Mouse (Mus musculus): Measurements from ENCODE around the gene Rhot2.

Gene Rhot2

DNA sequence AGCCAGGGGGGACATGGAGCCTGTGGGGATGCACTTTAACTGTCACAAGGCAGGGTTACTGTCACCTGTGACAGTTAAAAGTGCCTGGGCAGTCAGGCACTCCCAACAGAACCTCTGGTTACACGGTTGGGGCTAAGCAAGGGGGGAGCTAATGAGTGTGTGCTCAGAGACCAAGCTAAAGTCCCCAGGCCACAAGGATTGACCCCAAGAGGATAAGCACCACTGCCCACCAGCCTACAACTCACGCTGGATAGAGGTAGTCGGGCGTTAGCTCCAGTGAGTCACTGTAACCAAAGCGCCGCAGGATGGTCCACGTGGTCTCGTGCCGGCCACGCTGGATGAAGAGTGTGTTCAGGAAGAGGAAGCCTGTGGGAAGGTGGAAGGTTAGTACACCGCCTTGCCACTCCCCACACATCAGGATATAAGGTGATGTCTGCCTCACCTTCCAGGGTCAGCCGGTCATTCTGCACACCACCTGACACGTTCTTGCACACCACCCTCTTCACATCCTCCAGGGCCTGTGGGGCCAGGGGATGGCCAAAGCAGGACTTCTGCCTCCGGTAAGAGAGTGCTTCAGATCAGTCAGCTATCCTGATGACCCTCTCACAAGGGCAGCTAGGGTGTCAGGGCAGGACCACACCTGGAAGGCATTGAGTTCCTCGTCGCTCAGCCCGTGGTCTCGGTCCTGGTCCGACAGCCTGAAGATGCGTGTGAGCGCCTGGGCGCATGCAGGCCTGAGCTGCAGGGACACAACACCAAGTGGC, 3.4 kb downstream of the Rhot2 start, which contains the start of gene Gm20683:
Gene Gm20683 (minus strand): TSS at position 647 of the 764 bp plus-strand sequence.
- DNase-seq (ENCODE audit: low read depth): no peak

DNA sequence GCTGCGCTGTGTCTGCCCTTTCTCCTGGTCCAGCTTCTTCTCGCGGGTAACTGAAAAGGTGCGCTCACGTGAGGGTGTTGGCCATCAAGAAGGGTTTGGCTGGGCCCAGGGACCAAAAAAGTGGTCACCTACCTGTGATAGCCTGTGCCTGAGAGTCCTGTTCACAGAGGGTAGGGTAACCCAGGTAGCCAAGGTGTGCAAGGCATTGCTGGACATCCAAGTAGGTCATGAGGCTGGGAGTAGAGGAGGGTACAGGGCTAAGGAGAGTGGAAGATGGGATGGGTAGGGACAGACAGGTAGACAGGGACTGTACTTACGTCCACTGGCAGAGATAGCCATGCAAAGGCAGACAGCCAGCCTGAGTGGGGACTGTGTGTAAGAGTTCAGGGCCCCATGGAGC, 4.1 kb downstream of the Rhot2 start:
- DNase-seq (ENCODE audit: low read depth): no peak

DNA sequence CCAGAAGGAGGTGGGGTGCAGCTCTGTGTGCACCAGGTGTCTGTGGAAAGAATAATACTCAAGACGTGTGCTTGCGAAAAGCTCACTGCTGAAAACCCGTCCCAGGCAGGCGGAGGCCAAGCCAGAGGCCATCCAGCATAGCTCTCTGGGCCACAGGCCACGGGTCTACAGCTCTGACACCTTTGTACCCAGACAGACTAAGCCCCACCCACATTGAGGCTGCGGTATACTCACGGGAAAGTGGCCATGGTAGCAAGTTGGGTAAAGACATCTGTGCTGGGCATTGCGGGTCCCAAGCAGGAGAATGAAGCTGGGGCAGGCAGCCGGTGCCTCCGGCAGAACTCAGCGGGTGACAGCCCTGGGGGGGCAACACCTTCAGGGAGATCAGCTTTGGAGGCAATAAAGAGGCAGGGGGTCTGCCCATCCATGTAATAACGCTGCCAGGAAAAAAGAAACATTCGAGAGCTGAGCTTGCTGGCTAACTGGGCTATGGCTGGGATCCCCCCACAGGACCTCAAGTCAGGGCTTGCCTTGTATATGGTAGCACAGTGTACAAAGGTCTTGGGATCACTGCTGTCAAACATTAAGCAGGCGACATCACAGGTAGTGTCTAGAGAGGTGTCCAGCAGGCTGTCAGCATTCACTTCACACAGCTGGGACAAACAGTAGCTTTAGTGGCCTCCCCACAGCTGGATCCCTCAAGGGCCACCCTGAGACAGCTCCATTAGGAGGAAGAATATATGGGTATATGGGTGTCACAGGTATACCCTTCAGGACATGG, 5.0 kb downstream of the Rhot2 start:
- DNase-seq (ENCODE audit: low read depth): no peak

DNA sequence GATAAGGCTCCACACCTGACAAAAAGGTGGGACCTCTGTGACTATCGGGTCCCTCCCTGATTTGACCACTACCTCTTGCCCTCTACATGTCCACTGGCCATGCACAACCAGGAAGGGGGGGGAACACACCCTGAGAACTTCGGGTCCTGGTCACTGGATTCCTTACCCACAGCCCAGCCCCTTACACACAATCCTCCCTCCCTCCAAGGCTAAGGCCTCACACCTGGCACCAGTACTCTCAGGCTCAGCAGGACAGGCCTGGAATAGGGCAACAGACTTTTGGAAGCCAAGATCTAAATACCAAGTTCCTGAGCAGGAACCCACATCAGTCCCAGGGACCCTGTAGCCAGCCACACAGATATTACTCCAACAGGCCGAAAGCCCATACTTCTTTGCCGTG, 5.7 kb downstream of the Rhot2 start:
- DNase-seq (ENCODE audit: low read depth): no peak

DNA sequence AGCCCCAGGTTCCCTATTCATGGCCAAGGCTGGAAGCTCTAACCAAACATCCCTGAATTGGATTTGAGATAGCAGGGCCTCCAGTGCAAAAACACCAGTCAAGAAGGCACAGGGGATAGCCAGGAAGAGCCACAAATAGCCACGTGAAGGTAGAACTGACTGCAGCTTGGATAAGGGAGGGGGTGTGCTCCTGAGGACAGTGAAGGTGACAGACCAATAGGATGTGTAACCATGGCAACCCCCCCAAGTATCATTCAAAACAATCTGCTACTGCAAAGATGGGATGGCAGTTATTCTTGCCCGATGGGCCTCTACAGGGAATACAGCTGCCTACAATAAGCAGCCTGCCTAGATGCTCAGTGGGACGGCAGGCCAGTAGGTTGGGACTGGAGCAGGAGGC, 7.1 kb downstream of the Rhot2 start:
- DNase-seq (ENCODE audit: low read depth): no peak

DNA sequence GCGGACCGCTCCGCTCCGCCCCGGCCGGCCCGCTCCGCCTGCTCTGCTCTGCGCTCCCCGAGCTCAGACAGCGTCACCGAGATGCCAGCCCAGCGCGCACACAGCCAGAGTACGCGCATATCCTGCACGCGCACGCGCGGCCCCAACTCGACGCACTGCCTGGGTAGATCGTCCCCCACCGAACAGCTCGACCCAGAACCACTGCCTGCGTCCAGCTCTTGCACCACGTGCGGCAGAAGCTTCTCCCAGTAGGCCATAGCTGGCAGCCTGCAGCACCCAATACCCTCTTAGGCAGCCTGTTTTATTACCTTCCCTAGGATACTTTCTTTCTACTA, 7.6 kb downstream of the Rhot2 start, which contains the start of gene Rhbdl1:
Gene Rhbdl1 (minus strand): TSS at position 220 of the 335 bp plus-strand sequence.
- no peak for DNase-seq (ENCODE audit: low read depth)

DNA sequence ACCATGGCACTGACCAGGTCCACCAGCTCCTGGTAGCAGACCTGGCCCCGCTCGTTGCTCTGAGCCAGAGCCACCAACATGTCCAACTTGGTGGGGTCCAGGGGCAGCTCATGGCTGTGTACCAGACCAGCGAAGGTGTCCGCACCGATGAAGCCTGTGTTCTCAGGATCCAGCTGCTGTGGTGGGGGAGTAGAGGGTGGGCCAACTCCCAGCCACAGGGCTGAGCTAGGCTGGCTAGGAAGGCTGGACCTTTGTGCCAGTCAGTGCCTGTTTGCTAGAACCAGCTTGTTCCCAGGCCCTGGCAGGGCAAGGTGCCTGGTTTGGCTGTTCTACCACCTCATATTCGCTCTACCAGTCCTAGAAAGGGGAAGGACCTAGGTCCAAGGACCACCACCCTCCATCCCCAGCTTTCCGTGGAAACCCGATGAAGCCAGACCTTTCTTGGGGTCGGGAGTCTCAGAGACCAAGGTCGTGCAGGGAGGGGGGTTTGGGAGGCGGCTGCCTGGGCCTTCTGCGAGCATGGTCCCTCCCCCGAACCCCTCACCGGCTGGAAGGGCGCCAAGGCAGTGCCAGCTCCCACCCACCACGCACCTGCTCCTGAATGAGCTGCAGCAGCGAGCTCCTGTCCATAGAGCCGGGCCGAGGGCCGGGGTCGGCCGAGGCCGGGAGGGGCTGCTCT, 8.1 kb downstream of the Rhot2 start:
- DNase-seq (ENCODE audit: low read depth): no peak

DNA sequence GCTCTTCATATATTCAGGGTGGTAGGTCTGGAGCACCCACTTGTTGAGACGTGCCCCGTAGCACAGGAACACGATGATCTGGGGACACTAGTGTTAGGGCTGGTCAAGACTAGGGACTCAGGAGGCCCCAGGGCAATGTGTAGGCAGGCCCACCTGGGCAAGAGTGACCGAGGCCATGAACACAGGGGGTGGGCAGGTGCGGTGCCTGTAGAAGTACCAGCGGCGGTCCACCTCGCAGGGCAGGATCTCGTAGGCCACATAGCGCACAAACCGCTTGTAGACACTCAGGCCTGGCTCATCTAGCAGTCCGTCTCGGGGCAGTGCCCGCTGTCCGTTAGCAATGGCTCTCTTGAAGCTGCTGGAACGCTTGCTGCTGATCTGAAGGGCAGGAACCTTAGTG, 8.8 kb downstream of the Rhot2 start:
- no peak for DNase-seq (ENCODE audit: low read depth)

DNA sequence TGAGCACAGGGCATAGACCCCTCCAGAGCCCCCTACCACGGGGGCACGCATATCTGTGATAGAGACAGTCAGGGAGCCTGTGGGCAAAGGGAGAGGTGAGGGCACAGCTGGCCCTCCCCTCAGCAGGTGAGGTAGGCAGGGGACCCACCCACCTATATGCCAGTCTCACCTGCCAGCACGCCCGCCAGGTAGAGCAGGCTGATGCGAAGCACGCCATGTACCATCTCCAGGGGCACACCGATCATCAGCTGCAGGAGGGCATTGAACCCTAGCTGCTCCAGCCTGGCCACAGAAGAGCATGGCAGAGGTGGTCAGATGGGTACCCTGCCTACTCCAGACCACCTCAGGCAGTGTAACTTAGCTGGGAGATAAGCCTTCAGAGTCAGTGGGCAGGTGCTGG, 9.3 kb downstream of the Rhot2 start:
- DNase-seq (ENCODE audit: low read depth): no peak

DNA sequence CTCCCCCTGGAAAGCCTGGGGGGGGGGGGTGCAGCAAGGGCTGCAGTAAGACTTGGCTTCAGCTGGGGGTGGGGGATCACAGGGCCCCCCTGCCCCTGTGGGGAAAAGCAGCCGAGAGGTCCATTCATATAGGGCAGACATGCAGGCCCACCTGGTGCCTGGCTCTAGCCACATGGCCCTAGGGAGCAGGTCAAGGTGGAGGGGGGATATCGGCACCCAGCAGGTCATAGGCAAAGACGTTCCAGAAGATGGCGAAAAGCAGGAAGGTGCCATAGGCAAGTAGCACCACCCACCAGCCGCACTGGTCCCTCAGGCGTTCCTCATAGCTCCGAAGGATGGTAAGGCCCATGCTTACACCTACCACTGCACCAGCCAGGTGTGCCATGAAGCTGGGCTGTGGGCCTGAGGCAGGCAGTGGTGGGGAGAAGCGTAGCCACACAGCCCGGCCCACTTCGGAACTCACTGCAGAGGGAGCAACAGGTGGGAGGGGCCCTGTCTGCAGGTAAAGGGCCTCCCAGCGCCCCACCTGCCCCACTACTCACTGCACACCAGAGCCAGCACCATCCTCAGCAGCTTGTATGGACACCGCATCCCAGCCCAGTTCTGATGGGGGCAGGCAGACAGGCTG, 9.9 kb downstream of the Rhot2 start:
- DNase-seq (ENCODE audit: low read depth): no peak

DNA sequence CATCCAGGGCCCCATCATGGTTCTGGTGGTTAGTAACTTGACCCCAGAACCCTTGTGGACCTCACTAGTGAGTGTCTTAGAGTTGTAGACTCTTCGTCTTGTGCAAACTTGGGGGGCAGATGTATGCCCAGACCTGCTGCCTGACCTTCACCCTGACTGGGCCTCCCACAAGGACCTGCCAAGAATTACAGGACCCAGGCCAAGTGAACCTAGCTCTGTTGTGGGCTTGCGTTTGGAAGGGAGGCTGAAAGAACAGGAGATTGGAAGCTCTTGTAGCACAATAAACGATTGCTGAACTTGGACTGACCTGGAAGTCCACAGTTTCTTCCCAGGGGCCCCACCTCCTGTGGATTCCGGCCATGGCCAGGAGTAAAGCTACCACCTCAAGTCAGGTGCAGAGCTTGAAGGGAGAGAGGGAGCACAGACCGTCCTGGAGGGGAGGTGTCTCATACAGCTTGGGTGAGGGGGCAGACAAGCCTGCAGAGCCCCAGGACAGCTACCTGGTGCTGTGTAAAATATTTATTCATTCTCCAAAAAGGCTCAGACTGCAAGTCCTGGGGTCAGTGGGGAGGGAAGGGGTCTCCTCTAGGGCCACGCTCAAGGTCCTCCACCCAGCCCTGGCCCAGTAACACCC, 10.6 kb downstream of the Rhot2 start:
- no peak for DNase-seq (ENCODE audit: low read depth)

DNA sequence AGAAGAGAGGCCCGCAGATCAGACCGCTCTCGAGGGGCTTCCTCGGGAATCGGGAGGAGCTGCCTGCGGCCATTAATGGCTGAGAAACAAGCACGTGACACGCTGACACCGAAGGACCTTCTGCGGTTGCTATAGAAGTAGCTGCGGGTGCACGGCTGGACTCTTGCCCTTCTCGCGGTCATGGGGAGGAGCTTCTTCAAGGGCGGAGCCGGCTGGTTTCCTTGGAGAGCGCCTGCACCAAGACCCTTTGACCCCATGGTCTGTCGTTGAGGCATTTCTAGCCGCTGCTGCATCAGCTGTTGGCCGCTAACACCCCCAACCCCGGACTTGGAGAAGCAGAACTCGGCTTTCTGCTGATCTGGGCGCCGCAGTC, 11.4 kb downstream of the Rhot2 start, which contains the start of gene Stub1:
Gene Stub1 (minus strand): TSS at position 114 of the 373 bp plus-strand sequence.
- DNase-seq (ENCODE audit: low read depth): peak; percentile 64

DNA sequence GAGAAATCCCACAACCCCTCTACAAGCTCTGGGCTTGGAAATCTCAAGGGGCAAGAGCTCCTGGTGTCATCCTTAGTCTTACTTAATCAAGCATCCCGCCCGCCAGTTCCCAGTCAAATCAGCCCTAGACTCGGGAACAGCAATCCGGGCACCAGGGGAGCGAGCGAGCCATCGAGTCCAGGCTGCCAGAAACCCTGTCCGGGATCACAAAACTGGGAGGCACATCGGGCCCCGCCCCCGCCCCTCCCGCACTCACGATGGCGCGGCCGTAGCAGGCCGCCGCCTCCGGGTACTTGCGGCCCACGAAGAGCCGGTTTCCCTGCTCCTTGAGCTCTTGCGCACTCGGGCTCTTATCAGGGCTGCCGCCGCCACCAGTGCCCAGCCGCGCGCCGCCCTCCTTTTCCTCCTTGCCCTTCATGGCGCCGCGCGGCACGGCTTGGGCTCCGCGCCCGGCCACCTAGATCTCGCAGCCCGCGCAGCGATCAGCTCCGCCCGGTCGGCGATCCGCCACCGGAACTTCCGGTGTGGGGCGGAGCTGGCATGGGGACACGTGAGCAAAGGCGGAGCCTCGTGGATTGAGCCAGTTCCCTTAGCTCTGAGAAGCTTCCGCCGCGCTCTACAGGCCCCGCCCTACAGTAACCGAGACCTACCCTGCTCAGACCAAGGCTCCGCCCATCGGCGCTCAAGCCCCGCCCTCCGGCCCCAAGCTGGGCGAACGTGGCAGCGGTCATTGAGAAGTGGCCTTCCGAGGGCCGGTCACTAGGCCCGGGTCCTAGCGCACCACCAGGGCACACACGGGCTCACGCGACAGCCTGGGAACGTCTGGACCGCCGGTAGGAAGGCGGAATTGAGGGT, 12.0 kb downstream of the Rhot2 start:
- peak; percentile 97 for DNase-seq (ENCODE audit: low read depth)

DNA sequence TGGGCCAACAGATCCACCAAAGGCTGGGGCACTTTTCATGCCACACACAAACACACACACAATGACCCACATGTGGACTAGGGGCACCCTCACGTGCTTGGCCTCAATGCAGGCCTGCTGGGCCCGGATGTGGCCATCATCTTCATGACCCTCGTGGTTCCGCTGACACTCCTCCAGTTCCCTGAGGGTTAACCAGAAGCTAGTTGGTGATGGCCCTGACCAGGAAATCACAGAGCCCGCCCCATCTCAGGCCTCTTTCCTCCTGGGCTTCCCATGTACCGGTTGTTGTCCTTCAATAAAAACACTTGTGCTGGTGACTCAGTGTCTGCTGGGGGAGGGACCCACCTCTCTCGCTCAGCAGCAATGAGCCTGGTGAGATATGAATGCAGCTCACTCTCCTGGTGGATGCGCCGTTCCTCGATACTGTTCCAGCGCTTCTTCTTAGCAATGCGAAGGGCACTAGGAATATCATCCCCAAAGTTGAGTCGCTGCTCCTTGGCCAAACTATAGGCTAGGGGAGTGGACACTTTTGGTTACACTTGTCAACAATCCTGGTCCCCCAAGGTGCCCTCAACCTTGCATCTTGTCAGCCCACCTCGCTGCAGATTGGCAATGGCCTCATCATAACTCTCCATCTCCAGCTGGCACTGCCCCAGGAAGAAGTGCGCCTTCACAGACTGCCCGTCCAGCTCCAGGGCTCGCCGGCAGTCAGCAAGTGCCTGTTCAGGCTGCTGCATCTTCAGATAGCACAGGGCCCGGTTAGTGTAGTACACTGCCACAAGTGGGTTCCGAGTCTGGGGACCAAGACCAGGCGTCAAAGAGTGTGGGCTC, 13.0 kb downstream of the Rhot2 start:
- DNase-seq (ENCODE audit: low read depth): no peak

DNA sequence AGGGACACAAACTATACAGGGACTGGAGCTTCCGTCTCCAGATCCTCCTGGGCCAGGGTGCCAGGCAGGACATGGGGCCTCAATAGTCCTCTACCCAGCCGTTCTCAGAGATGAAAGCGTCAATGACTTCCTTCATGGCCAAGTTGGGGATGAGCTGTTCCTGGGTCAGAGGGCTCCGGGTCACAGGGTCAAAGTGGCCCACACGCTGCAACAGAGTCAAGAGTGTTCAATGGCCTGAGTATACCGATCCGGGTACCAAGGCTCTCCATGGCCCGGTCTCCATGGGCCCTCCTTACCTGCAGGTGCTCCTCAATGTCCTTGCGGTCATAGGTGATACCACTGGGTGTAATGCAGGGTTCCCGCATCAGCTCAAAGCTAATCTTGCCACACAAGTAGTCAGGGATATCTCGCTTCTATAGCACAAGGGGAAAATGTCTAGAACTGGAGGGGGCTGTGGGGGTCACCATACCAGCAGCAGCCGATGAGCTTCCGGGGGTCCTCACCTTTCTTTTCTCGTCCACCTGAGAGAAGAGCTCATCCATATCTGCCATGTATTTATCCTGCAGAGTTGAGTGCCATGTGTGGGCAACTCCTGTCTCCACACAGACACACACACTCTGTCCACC, 13.7 kb downstream of the Rhot2 start:
- no peak for DNase-seq (ENCODE audit: low read depth)

DNA sequence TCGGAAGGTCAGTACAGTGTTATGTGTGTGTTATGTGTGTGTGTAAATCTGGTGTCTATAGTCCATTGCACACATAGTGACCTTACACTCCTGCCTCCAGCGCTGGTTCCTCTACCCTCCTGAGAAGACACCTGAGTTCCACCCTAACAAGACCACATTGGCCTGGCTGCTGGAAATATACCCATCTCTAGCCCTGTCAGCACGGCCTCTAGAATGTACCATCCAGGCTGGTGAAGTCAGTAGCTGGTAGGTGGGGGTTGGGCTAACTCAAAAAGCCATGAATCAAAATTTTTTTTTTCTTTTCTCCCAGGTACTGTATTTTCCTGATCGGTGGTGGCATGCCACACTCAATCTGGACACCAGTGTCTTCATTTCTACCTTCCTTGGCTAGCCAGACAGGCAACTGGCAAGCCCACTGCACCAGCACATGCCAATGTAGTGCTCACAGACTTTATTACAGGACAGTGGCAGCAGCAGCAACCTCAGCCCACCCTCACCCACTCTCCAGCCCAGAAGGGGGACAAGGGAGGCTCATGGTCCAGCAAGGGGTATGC, 14.4 kb downstream of the Rhot2 start:
- DNase-seq (ENCODE audit: low read depth): no peak

DNA sequence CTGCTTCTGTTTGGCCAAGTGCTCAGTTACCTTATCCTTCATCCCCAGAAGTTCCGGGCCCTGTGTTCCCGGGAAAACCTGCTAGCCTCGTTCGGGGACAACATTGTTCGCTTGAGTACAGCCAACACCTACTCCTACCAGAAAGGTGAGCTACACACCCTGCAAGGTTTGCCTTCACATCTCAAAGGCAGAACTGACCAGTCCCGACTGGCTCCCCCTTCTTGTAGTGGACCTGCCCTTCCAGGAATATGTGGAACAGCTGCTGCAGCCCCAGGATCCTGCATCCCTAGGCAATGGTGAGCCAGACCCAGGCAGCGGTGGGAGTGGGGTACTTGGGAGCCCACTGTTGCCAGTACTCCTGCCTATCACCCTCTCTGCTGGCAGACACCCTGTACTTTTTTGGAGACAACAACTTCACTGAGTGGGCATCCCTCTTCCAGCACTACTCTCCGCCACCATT, 15.1 kb downstream of the Rhot2 start:
- DNase-seq (ENCODE audit: low read depth): no peak

DNA sequence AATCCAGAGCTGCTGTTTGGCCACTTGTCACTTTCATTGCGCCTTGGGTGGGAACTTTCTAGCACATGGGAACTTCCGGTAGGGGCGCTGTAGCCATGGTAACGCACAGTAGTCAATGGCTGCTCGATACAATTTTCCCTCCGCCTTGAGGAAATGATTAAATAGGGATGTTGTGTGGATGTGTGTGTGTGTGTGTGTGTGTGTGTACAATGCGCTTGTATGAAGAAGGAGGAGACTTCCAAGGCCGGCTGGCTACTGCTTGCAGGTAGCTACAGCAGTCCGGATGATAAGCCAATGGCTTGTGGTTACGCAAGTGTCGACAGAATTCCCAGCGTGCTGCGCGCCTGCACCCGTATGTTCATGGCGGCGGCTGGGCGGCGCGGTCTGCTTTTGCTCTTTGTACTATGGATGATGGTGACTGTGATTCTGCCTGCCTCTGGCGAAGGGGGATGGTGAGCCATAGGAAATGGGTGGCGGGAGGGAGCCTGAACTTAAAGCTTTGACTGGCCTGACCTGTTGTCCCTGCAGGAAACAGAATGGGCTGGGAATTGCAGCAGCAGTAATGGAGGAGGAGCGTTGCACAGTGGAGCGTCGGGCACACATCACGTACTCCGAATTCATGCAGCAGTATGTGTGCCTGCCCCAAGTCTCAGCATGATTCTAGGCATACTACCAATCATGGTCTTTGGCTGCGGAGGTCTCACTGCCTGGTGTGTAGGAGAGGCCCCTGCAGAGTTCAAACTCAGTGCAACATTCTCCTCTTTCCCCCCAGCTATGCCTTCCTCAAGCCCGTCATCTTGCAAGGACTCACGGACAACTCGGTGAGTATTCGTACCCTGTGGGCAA, 15.7 kb downstream of the Rhot2 start, which contains the start of gene Jmjd8:
Gene Jmjd8 (plus strand): TSS at position 156 of the 846 bp plus-strand sequence.
- DNase-seq (ENCODE audit: low read depth): peak; percentile 67
